Mouse (Mus musculus): ENCODE data around the gene Bag6. TPM values are rescaled to one million over a fixed set of nuclear protein-coding genes. Genes with fewer than 3 reads are reported as not detected.

Gene Bag6
- polyA plus RNA-seq, 1 experiment from 2014 or later = 74.7 TPM

DNA sequence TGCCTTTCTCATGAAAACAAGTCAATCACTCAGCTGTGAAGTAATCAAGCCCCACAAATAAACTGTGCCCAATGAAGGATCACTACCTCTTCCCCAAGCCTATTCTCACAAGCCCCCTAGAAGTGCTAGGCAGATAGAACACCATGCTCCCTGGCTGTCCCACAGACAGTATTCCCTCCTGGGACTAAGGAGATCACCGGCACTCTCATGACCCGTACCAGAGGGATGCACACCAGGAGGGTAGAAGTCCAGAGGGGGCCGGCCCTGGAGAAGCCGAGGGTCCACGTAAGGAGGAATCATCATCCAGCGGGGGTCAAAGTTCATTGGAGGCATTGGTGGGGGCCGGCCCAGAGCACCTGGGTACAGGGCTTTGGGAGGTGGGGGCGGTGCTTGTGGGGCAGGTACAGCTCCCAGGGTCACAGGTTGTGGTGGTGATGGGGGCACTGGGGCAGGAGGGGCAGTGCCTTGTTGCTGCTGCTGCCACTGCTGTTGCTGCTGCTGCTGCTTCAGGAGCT is 22.7 kb downstream of the Bag6 start:
- Histone ChIP-seq H3K27me3 (ENCODE audit: low read depth, poor library complexity, severe bottlenecking) (no peaks in the 10 kb centered on the region), H3K9me3 (replicated peaks) (no peaks in the 10 kb centered on the region), H3K36me3 (peaks cover 100% of the 10 kb centered on the region), H3K4me3 (no peak overlapping the region), H3K27ac (no peak overlapping the region), H3K4me1 (peaks cover 22% of the 10 kb centered on the region)
- WGBS = 90% methylated on average over 8 of the region's 8 CpGs
- no peak for DNase-seq (ENCODE audit: low spot score)

DNA sequence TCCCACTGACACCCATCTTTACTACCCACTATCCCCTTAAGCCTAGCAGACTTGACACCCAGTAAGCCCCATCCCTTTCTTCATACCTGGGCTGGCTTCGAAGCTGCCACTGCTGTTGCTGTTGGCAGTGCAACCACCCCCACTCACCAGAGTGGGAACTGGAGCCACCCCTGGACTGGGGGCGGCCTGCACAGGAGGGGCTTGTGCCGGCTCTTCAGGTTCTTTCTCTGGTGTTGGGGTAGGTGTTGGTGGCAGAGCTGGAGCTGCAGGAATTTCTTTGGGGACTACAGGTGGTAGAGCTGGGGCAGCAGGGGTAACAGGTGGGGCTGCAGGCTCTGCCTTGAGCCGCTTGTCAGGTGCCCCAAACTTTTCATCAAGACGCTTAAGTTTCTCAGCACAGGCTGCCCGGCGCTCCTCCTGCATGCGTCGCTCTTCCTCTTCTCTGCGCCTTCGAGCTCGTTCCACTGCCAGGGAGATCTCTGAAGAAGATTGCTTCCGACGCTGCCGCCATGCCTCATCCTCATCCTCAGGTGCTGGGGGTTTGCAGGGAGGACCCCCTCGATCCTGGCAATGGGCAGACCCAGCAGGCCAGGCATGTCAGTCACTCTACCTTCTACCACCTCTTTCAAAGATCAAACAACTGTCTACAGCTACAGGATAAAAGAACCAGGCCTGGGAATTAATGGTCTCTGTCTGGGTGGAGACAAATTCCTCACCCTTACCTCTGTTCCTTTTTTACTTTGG is 24.0 kb downstream of the Bag6 start:
- H3K9me3 ChIP-seq (replicated peaks) = no peaks in the 10 kb centered on the region
- 92% methylated on average over 16 of the region's 16 CpGs for WGBS

DNA sequence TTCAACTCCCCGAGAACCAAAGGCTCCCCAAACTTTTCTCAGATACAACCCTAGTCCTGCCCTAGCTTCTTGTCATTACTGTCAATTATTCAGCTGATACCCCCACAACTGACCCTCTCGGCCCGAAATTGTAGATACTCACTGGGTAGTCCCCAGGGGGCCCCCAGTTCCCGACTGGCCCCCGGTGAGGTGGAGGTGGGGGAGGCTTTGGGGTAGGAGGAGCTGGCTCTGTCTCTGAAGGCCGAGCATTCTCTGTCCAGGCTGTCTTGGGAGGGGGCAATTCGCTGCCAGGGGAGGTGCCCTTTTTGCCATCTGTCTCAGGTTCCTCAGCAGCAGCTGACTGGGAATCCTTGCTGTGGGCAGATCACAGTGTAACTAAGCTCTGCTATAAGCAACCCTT is 24.7 kb downstream of the Bag6 start:
- no peak for DNase-seq (ENCODE audit: low spot score)
- no peaks in the 10 kb centered on the region for H3K27me3 ChIP-seq (ENCODE audit: low read depth, poor library complexity, severe bottlenecking)
- H3K9me3 ChIP-seq (replicated peaks) = no peaks in the 10 kb centered on the region
- H3K4me3 ChIP-seq = no peak overlapping the region
- 85% methylated on average over 7 of the region's 7 CpGs for WGBS
- H3K4me1 ChIP-seq = peaks cover 31% of the 10 kb centered on the region
- H3K36me3 ChIP-seq = peaks cover 84% of the 10 kb centered on the region
- H3K27ac ChIP-seq = no peak overlapping the region

More for the DNA sequence above, 24.0 kb downstream of the Bag6 start:
- Histone ChIP-seq H3K4me3 (no peak overlapping the region), H3K27ac (no peak overlapping the region), H3K4me1 (peaks cover 33% of the 10 kb centered on the region), H3K27me3 (ENCODE audit: low read depth, poor library complexity, severe bottlenecking) (no peaks in the 10 kb centered on the region), H3K36me3 (peaks cover 90% of the 10 kb centered on the region)
- DNase-seq (ENCODE audit: low spot score) = no peak

DNA sequence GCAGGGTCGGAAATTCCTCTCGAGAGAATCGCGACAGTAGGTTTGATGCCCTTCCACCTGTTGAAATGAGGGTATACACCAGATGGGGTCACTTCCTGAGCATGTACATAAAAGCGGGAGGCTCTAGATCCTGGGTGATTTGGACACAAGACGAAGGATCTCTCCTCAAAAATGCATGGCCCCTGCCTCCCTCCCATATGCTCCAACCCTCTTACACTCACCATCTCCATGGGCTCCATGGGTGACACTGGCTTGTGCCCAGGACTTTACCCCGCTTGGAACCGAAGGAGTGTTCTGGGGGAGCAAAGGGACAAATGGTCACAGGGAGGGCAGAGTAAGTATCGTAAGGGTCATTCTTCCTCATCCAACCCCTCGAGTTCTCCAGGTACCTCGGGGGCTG is 26.4 kb downstream of the Bag6 start:
- peaks cover 32% of the 10 kb centered on the region for H3K4me1 ChIP-seq
- no peaks in the 10 kb centered on the region for H3K27me3 ChIP-seq (ENCODE audit: low read depth, poor library complexity, severe bottlenecking)
- H3K9me3 ChIP-seq (replicated peaks) = no peaks in the 10 kb centered on the region
- peak overlapping the region; percentile 15; the same call in 1 of the 2 replicates for H3K4me3 ChIP-seq
- DNase-seq (ENCODE audit: low spot score) = no peak
- peaks cover 66% of the 10 kb centered on the region for H3K36me3 ChIP-seq
- 87% methylated on average over 11 of the region's 11 CpGs for WGBS
- no peak overlapping the region for H3K27ac ChIP-seq

DNA sequence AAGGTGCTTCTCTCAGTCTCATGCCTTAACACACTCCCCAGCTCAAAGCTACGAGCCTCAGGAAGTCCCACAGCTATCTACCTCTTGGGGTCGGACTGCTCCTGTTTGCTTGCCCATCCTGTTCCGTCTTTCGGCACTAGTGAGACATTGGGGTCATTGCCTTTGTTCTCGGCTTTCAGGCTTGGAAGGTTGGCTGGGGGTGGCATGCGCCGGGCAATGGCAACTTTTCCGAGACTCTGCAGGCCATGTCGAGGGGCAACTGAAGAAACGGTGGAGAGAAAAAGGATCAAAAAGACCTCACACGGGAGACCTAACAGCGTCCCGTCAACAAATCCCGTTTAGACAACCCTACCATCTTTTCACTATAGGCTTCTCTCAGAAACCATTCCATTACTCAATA is 27.1 kb downstream of the Bag6 start:
- no peaks in the 10 kb centered on the region for H3K9me3 ChIP-seq (replicated peaks)
- no peak overlapping the region for H3K27ac ChIP-seq
- no peaks in the 10 kb centered on the region for H3K27me3 ChIP-seq (ENCODE audit: low read depth, poor library complexity, severe bottlenecking)
- WGBS = 90% methylated on average over 14 of the region's 14 CpGs
- peaks cover 59% of the 10 kb centered on the region for H3K36me3 ChIP-seq
- no peak for DNase-seq (ENCODE audit: low spot score)
- peak overlapping the region; percentile 98 for H3K4me3 ChIP-seq
- peaks cover 32% of the 10 kb centered on the region for H3K4me1 ChIP-seq

DNA sequence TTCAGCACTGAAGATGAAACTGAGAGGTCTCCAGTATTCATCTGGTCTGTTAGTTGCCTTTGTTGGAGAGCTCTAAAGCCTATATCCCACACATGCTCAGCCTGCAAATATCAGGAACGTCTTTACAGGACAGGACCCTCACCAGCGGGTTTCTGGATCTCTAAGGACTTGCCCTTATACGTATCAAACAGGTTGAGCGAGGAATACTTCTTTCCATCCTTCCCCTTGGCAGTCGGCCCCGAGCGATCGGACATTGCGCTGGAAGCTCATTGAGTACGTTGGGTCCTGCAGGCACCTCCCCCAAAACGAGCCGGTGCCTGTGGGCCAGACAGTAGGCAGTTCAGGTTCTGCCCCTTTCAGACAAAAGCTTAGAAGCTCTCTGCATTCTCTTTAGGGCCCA is 27.8 kb downstream of the Bag6 start:
- H3K36me3 ChIP-seq = peaks cover 53% of the 10 kb centered on the region
- 74% methylated on average over 12 of the region's 12 CpGs for WGBS

DNA sequence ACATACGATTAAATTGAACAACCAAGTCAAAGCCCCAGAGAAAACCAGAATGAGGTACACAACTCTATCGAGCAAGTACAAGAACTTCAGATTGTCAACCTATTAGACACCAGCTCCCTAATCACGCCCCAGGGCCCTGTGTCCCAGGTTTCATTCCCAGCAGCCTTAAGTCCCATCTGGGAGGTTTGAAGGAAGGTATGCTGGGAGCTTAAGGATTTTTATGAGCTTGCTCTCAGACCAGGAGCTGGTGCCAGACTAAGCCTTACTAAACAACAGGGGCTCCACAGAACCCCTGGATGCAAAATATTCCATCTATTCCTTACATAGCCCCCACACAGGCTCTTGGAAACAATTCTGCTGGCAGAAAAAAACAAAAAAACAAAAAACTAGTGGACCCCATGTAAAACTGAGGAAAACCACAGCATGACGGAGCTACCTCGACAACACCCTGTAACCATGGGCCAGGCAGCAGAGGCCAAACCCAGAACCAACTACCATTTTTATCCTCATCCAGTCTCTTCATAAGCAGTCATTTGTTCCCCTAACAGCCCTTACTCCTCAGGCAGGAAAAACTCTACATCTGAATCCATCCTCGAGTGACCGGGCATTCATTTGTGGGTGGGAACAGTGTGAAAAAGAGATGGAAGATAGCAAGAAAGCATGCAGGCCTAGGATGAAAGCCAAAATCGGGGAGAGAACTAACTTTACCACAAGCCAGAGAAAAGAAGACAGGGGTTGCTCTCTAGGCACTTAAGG is 28.5 kb downstream of the Bag6 start:
- DNase-seq (ENCODE audit: low spot score) = no peak
- Histone ChIP-seq H3K9me3 (replicated peaks) (no peaks in the 10 kb centered on the region), H3K36me3 (peaks cover 45% of the 10 kb centered on the region), H3K27ac (peak overlapping the region; percentile 99), H3K27me3 (ENCODE audit: low read depth, poor library complexity, severe bottlenecking) (no peaks in the 10 kb centered on the region), H3K4me1 (peaks cover 32% of the 10 kb centered on the region), H3K4me3 (peak overlapping the region; percentile 98)
- 25% methylated on average over 8 of the region's 8 CpGs for WGBS

More for the DNA sequence above, 27.8 kb downstream of the Bag6 start:
- H3K4me1 ChIP-seq = peaks cover 32% of the 10 kb centered on the region
- peak overlapping the region; percentile 58; the same call in 1 of the 2 replicates for H3K27ac ChIP-seq
- peak overlapping the region; percentile 98 for H3K4me3 ChIP-seq
- H3K27me3 ChIP-seq (ENCODE audit: low read depth, poor library complexity, severe bottlenecking) = no peaks in the 10 kb centered on the region
- H3K9me3 ChIP-seq (replicated peaks) = no peaks in the 10 kb centered on the region
- DNase-seq (ENCODE audit: low spot score) = no peak

DNA sequence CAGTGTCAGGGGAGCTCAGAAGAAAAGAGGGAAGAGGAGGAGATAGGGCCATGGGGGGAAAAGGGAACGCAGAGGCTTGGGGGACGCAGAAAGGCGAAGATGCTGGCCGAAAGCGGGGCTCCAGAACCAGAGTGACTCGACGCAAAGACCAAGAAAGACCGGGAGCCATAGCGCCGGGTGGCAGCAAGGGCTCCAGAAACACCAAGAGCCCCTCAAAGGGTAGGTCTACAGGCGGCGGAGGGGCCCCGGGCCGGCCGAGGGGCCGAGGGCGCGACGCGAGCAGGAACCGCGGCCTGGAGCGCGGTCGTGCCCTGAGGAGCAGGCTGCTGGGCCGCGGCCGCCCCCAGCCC is 29.2 kb downstream of the Bag6 start:
- 0% methylated on average over 28 of the region's 28 CpGs for WGBS
- peak overlapping the region; percentile 98 for H3K4me3 ChIP-seq
- H3K9me3 ChIP-seq (replicated peaks) = no peaks in the 10 kb centered on the region
- H3K27ac ChIP-seq = peak overlapping the region; percentile 99
- no peaks in the 10 kb centered on the region for H3K27me3 ChIP-seq (ENCODE audit: low read depth, poor library complexity, severe bottlenecking)
- H3K36me3 ChIP-seq = peaks cover 38% of the 10 kb centered on the region
- DNase-seq (ENCODE audit: low spot score) = no peak
- H3K4me1 ChIP-seq = peaks cover 32% of the 10 kb centered on the region

DNA sequence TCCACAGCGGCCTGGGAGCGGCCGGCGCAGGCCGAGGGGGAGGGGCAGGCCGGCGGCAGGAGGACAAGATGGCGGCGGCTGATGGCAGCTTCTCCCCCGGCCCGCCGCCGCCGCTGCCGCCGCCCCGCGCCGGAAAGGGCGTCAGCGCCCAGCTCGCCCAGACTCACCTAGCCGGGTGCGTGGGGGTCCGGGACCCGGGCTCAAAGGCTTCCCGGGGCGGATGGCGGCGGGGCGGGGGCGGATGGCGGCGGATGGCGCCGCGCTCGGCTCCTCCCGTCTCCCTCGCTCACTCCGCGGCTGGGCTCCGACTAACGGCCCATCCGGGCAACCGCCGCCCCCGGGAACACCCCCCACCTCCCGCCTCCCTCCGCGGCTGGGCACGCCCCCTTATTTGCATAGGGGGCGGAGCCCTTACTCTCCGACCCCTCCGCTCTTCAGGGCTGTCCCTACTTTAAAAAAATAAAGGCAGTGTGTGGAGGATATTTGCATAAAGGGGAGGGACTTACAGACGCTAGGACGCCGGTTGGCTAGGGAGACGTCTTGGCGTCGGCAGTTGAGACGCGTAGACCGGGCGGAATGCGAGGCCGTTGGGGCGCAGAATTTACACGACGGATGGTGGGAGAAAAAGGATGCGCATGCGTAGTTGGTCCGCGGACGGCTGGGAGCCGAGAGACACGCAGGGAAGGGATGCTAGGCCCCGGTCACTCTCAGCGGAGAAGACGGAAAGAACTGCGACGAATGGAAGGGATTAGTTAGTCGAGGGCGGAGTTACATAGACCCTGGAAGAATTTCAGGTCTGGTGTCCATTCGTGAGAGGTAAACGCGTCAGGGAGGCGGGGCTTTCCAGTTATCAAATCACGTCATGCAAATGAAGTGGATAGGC is 29.8 kb downstream of the Bag6 start, which contains the start of gene Prrc2a:
Gene Prrc2a, minus strand, starts transcription at position 330 of the 883 bp plus-strand sequence.
- peak within 1 kb of the TSS; percentile 99 for H3K27ac ChIP-seq
- WGBS = under 1% methylated on average over 64 of the region's 89 CpGs
- peak; percentile 96 for DNase-seq (ENCODE audit: low spot score)
- peak within 1 kb of the TSS; percentile 98 for H3K4me3 ChIP-seq
- peaks cover 32% of the 10 kb centered on the region for H3K4me1 ChIP-seq
- H3K36me3 ChIP-seq = peaks cover 32% of the 10 kb centered on the region
- no peaks in the 10 kb centered on the region for H3K27me3 ChIP-seq (ENCODE audit: low read depth, poor library complexity, severe bottlenecking)
- no peaks in the 10 kb centered on the region for H3K9me3 ChIP-seq (replicated peaks)

DNA sequence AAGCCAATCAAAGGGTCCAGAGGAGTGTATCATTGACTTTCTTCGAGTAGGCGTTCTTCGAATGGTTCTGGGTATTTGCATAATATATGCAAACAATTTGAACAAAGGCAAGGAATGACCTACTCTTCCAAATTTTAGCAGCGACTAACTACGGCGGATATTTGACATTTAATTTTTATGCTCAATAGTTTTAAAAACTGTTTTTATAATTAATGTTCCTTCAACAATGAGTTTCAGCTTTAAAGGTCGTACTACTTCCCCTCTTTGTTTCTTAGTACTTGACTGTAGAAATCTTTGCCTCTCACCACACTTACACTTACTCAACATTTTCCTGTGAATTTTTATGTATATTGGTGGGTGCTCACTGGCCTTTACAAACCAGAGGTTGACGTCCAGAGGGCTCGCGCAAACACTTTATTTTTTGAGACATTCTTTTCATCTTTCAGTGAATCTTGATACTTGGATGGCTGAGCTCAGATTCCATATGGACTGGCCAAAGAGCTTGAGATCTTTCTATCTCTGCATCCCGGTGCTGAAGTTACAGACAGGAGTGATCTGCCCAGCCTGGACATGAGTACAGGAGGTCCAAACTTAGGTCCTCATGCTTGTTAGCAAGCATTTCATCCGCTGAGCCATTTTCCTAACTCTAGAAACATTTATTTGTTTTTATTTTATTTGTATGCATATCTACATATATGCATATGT is 30.6 kb downstream of the Bag6 start:
- Histone ChIP-seq H3K36me3 (peaks cover 24% of the 10 kb centered on the region), H3K27ac (peak overlapping the region; percentile 99), H3K4me3 (peak overlapping the region; percentile 98), H3K4me1 (peaks cover 32% of the 10 kb centered on the region), H3K27me3 (ENCODE audit: low read depth, poor library complexity, severe bottlenecking) (no peaks in the 10 kb centered on the region), H3K9me3 (replicated peaks) (no peaks in the 10 kb centered on the region)
- 32% methylated on average over 12 of the region's 12 CpGs for WGBS
- no peak for DNase-seq (ENCODE audit: low spot score)

DNA sequence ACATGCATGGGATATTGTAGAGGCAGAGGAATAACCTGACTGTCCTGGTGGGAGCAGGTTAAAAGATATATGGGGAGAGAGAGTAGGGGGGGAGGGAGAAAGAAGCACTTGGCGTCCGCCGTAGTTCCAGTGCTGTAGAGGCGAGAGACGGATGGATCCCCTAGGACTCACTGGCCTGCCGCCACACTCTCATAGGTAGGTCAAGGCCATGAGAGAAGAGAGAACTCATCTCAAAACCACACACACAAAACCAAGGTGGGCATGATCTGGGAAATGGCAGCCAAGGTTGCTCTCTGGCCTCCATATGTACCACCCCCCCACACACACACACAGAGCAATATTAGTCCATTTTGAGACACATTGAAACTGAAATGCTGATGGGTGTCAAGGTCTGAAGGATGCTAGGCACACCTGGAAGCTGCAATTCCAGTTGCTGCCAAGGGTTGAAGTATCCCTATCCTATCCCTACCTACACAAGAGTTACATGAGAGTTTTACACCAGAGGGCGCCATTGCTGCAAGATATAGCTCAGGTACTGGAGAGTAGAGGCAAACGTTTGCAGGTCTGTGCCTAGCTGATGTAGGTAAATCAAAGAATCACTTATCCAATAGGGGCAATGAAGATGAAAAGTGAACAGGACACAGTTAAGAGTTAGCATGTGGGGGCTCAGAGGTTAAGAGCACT is 31.5 kb downstream of the Bag6 start:
- Histone ChIP-seq H3K36me3 (peaks cover 15% of the 10 kb centered on the region), H3K27ac (peak overlapping the region; percentile 99), H3K27me3 (ENCODE audit: low read depth, poor library complexity, severe bottlenecking) (no peaks in the 10 kb centered on the region), H3K4me3 (peak overlapping the region; percentile 98), H3K4me1 (peaks cover 31% of the 10 kb centered on the region), H3K9me3 (replicated peaks) (no peaks in the 10 kb centered on the region)
- 76% methylated on average over 8 of the region's 8 CpGs for WGBS
- no peak for DNase-seq (ENCODE audit: low spot score)
